Mouse (Mus musculus): ENCODE measurements around the gene Ambp. TPM values are rescaled to one million over a fixed set of nuclear protein-coding genes. Genes with fewer than 3 reads are reported as not detected.

Gene Ambp
- polyA plus RNA-seq, 1 experiment from 2014 or later, result not detected

- 92% methylated on average over 4 of the region's 4 CpGs for WGBS
- peaks cover 77% of the 10 kb centered on the region for H3K36me3 ChIP-seq (replicated peaks)
- no peak overlapping the region for H3K27ac ChIP-seq (replicated peaks)
- H3K4me3 ChIP-seq, result no peak overlapping the region
- H3K9me3 ChIP-seq, result no peaks in the 10 kb centered on the region
- no peak for DNase-seq (ENCODE audit: low spot score)
- no peaks in the 10 kb centered on the region for H3K4me1 ChIP-seq
- H3K27me3 ChIP-seq (replicated peaks; ENCODE audit: low read depth, poor library complexity, severe bottlenecking), result no peaks in the 10 kb centered on the region
Observed at GRCm38 (mm10) chr4:63102025-63102424, 52.6 kb downstream of the Ambp start.

DNA sequence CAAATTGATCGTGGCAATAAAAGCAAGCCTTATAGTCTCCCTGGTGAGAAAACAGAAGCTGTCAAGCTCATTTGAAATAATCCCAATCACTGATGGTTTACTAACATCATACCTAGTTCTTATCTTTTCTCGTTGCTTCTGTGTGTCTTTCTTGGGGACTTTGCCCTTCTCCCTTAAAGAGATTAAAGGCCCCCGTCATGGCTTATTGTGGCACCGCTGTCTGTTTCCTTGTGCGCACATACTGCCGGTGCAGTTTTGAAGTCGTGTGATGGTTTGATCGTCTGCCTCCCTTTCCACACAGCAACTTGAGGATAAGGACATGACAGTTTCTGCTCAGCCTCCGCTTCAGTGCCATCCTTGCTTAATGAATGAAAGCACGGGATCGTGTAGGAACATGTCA, 54.1 kb downstream of the Ambp start:
- 95% methylated on average over 11 of the region's 11 CpGs for WGBS
- no peak overlapping the region for H3K27ac ChIP-seq (replicated peaks)
- no peak for DNase-seq (ENCODE audit: low spot score)
- H3K4me1 ChIP-seq, result no peaks in the 10 kb centered on the region
- H3K4me3 ChIP-seq, result no peak overlapping the region
- no peaks in the 10 kb centered on the region for H3K9me3 ChIP-seq
- H3K36me3 ChIP-seq (replicated peaks), result peaks cover 79% of the 10 kb centered on the region
- H3K27me3 ChIP-seq (replicated peaks; ENCODE audit: low read depth, poor library complexity, severe bottlenecking), result no peaks in the 10 kb centered on the region

- H3K36me3 ChIP-seq (replicated peaks), result peaks cover 77% of the 10 kb centered on the region
- H3K4me1 ChIP-seq, result peaks cover 2% of the 10 kb centered on the region; the same call in 1 of the 2 replicates
- no peak for DNase-seq (ENCODE audit: low spot score)
- 85% methylated on average over 1 of the region's 1 CpGs for WGBS
- H3K9me3 ChIP-seq, result no peaks in the 10 kb centered on the region
- H3K27me3 ChIP-seq (replicated peaks; ENCODE audit: low read depth, poor library complexity, severe bottlenecking), result no peaks in the 10 kb centered on the region
- no peak overlapping the region for H3K4me3 ChIP-seq
- H3K27ac ChIP-seq (replicated peaks), result no peak overlapping the region
Observed at GRCm38 (mm10) chr4:63097603-63098002, 57.0 kb downstream of the Ambp start.

Other genes with a start within 250 kb of the Ambp start
- 23.0 and 26.9 TPM in 2 replicates for gene Zfp618, start 189.2 kb downstream of the Ambp start, polyA plus RNA-seq (2016; fragmentation: Nextera tagmentation; extraction: Ambion mirVana)
- not detected in 2 replicates for gene Kif12, start 17.3 kb upstream of the Ambp start, polyA plus RNA-seq (2016; fragmentation: Nextera tagmentation; extraction: Ambion mirVana)
- gene Col27a1, start 59.2 kb upstream of the Ambp start, polyA plus RNA-seq (2016; fragmentation: Nextera tagmentation; extraction: Ambion mirVana), result 4.3 and 5.3 TPM in 2 replicates
- gene Orm1, start 189.8 kb upstream of the Ambp start, polyA plus RNA-seq (2016; fragmentation: Nextera tagmentation; extraction: Ambion mirVana), result not detected in 2 replicates
- gene Orm3, start 201.4 kb upstream of the Ambp start, polyA plus RNA-seq (2016; fragmentation: Nextera tagmentation; extraction: Ambion mirVana), result not detected in 2 replicates
- not detected in 2 replicates for gene Orm2, start 207.7 kb upstream of the Ambp start, polyA plus RNA-seq (2016; fragmentation: Nextera tagmentation; extraction: Ambion mirVana)
- gene Akna, start 248.6 kb upstream of the Ambp start, polyA plus RNA-seq (2016; fragmentation: Nextera tagmentation; extraction: Ambion mirVana), result 11.8 and 12.0 TPM in 2 replicates